Mouse (Mus musculus) erythroblast, adult 5-6 weeks (primary cell): Measurements from ENCODE around the gene AC134908.4. TPM values are rescaled to one million over a fixed set of nuclear protein-coding genes. Genes with fewer than 3 reads are reported as not detected.

Experiments
- ATAC-seq: replicated peaks from 2 replicates; pipeline ENCODE4 v1.8.0; 2016; ENCODE audit warnings: moderate number of reproducible peaks, mild to moderate bottlenecking, moderate TSS enrichment, inconsistent platforms; ENCODE audit not compliant: poor library complexity, low FRiP score, severe bottlenecking
- total RNA-seq, 2 experiments: library from RNA; stranded (forward) in 1 of 2; stranded (reverse) in 1 of 2; fragments of 150-400 nt in 1 of 2; fragments of 200-764, 138-1000 nt in 1 of 2; gene quantifications; 2 replicates each; pipeline versions ENCODE4 v1.2.3 to v1.2.4; 2015 to 2017; ENCODE audit warnings: low replicate concordance in 2 of 2

AC134908.4 gene
- total RNA-seq, 2 experiments from 2014 or later: not detected

- ATAC-seq: peak; percentile 80
These were observed 37.2 kb upstream of the AC134908.4 start for GRCm38 (mm10) chr17:25832436-25833290.

- ATAC-seq: no peak
These were observed 36.2 kb upstream of the AC134908.4 start for GRCm38 (mm10) chr17:25831451-25832281.

- ATAC-seq: no peak
These were observed 35.5 kb upstream of the AC134908.4 start for GRCm38 (mm10) chr17:25830806-25831431.

GRCm38 (mm10) chr17:25830200-25830753 lies 34.8 kb upstream of the AC134908.4 start:
- ATAC-seq: no peak

- ATAC-seq: no peak
These were observed 34.1 kb upstream of the AC134908.4 start for GRCm38 (mm10) chr17:25829558-25830017.

- peak; percentile 50 for ATAC-seq
These were observed 33.5 kb upstream of the AC134908.4 start, which contains the start of gene Jmjd8 for GRCm38 (mm10) chr17:25828712-25829557. Gene Jmjd8 (plus strand): TSS chr17:25828867.

- ATAC-seq: no peak
These were observed 32.8 kb upstream of the AC134908.4 start for GRCm38 (mm10) chr17:25828223-25828594.

GRCm38 (mm10) chr17:25827546-25828222 lies 32.2 kb upstream of the AC134908.4 start:
- ATAC-seq: no peak

GRCm38 (mm10) chr17:25827011-25827410 lies 31.6 kb upstream of the AC134908.4 start:
- no peak for ATAC-seq

GRCm38 (mm10) chr17:25825984-25826570 lies 30.6 kb upstream of the AC134908.4 start:
- no peak for ATAC-seq

- no peak for ATAC-seq
These were observed 29.9 kb upstream of the AC134908.4 start for GRCm38 (mm10) chr17:25825311-25825710.

GRCm38 (mm10) chr17:25824362-25825142 lies 29.1 kb upstream of the AC134908.4 start:
- no peak for ATAC-seq

- peak; percentile 89 for ATAC-seq
These were observed 28.0 kb upstream of the AC134908.4 start, which contains the start of gene Wdr24 for GRCm38 (mm10) chr17:25823452-25823851. Gene Wdr24 (plus strand): TSS chr17:25823627.

- ATAC-seq: peak; percentile 58
These were observed 23.7 kb upstream of the AC134908.4 start for GRCm38 (mm10) chr17:25818851-25819780.

- ATAC-seq: no peak
These were observed 22.2 kb upstream of the AC134908.4 start for GRCm38 (mm10) chr17:25817662-25818061.

GRCm38 (mm10) chr17:25813471-25813870 lies 18.0 kb upstream of the AC134908.4 start:
- 0 out of 2 replicates have a peak, but pooled peaks have one; percentile 38 for ATAC-seq
